Mouse (Mus musculus): ENCODE measurements at regions not wholly inside any gene's neighbourhood (a gene's known extent, or its start where the extent isn't known, plus 50 kb on each side); places are given as distances from the start of the nearest gene placed in this dataset.

- H3K4me3 ChIP-seq (ENCODE audit: control insufficient read depth in 1 of 2, insufficient read depth in 1 of 2, low read depth in 2 of 2, low read length in 2 of 2), result no peak overlapping the region
- H3K9me3 ChIP-seq (replicated peaks; ENCODE audit: insufficient read depth, low read length), result no peaks in the 10 kb centered on the region
- H3K27me3 ChIP-seq (ENCODE audit: control insufficient read depth in 1 of 2, insufficient read depth in 2 of 2, low read length in 2 of 2), result peaks cover 2 to 8% of the 10 kb centered on the region in 2 experiments
- H3K79me2 ChIP-seq (ENCODE audit: control insufficient read depth, insufficient read depth, low read length, poor library complexity), result no peaks in the 10 kb centered on the region
- H3K27ac ChIP-seq (ENCODE audit: control insufficient read depth, low read depth, low read length), result no peak overlapping the region
- peaks cover 0 to 3% of the 10 kb centered on the region in 2 experiments; a peak in 2 of 4 replicates for H3K36me3 ChIP-seq (ENCODE audit: control insufficient read depth in 1 of 2, insufficient read depth in 2 of 2, low read length in 2 of 2)
- no peak for DNase-seq (ENCODE audit: low read depth, low spot score)
- TF ChIP-seq ETS1 (IDR thresholded peaks at IDR 0.05; ENCODE audit: low read depth, low read length), result no peak
- no peak for TF ChIP-seq E2F4 (IDR thresholded peaks at IDR 0.05; ENCODE audit: borderline replicate concordance, low read depth, low read length)
- no peak for TF ChIP-seq TCF12 (IDR thresholded peaks at IDR 0.05; ENCODE audit: low read depth, low read length)
- TF ChIP-seq CHD2 (IDR thresholded peaks at IDR 0.05; ENCODE audit: low read length), result no peak
- TF ChIP-seq MAX (IDR thresholded peaks at IDR 0.05; ENCODE audit: low read length), result no peak
- no peak for TF ChIP-seq MYC (IDR thresholded peaks at IDR 0.05; ENCODE audit: low read depth, low read length)
- TF ChIP-seq ZC3H11A (IDR thresholded peaks at IDR 0.05; ENCODE audit: low read depth, low read length), result no peak
- no peak for TF ChIP-seq ZKSCAN1 (IDR thresholded peaks at IDR 0.05; ENCODE audit: low read depth, low read length)
- TF ChIP-seq SMC3 (IDR thresholded peaks at IDR 0.05; ENCODE audit: low read depth, low read length), result no peak
- TF ChIP-seq EP300 (IDR thresholded peaks at IDR 0.05; ENCODE audit: low read depth in 1 of 2, low read length in 2 of 2), result no peak
- TF ChIP-seq GATA1 (IDR thresholded peaks at IDR 0.05; ENCODE audit: low read depth, low read length), result no peak
- TF ChIP-seq GABPA (IDR thresholded peaks at IDR 0.05; ENCODE audit: low read depth, low read length), result no peak
- TF ChIP-seq BHLHE40 (IDR thresholded peaks at IDR 0.05; ENCODE audit: borderline replicate concordance, low read depth, low read length), result no peak
- TF ChIP-seq TAL1 (IDR thresholded peaks at IDR 0.05; ENCODE audit: low read length), result no peak
- no peak for TF ChIP-seq KAT2A (conservative IDR thresholded peaks at IDR 0.05; ENCODE audit: low read depth, low read length)
- TF ChIP-seq RCOR1 (IDR thresholded peaks at IDR 0.05; ENCODE audit: low read depth, low read length), result no peak
- peaks cover 0 to 3% of the 10 kb centered on the region in 2 experiments; a peak in 1 of 4 replicates for H3K4me1 ChIP-seq (ENCODE audit: control insufficient read depth in 1 of 2, insufficient read depth in 2 of 2, low read length in 2 of 2)
- H3K9ac ChIP-seq (ENCODE audit: control insufficient read depth, low read depth, low read length, poor library complexity, severe bottlenecking), result no peak overlapping the region
Measured at GRCm38 (mm10) chr2:72620182-72620652, 144.3 kb downstream of the Cdca7 start.

GRCm38 (mm10) chr2:72627915-72628314, 152.0 kb downstream of the Cdca7 start:
- no peaks in the 10 kb centered on the region for H3K79me2 ChIP-seq (ENCODE audit: control insufficient read depth, insufficient read depth, low read length, poor library complexity)
- DNase-seq (ENCODE audit: low read depth, low spot score), result no peak
- H3K27ac ChIP-seq (ENCODE audit: control insufficient read depth, low read depth, low read length), result no peak overlapping the region
- H3K27me3 ChIP-seq (ENCODE audit: control insufficient read depth in 1 of 2, insufficient read depth in 2 of 2, low read length in 2 of 2), result peaks cover 2 to 10% of the 10 kb centered on the region in 2 experiments; a peak in 3 of 4 replicates
- no peaks in the 10 kb centered on the region for H3K4me1 ChIP-seq (ENCODE audit: control insufficient read depth in 1 of 2, insufficient read depth in 2 of 2, low read length in 2 of 2)
- H3K9ac ChIP-seq (ENCODE audit: control insufficient read depth, low read depth, low read length, poor library complexity, severe bottlenecking), result no peak overlapping the region
- H3K4me3 ChIP-seq (ENCODE audit: control insufficient read depth in 1 of 2, insufficient read depth in 1 of 2, low read depth in 2 of 2, low read length in 2 of 2), result no peak overlapping the region
- H3K9me3 ChIP-seq (replicated peaks; ENCODE audit: insufficient read depth, low read length), result no peaks in the 10 kb centered on the region
- TF ChIP-seq CHD1 (IDR thresholded peaks at IDR 0.05; ENCODE audit: low read depth, low read length) (no peak), KAT2A (conservative IDR thresholded peaks at IDR 0.05; ENCODE audit: low read depth, low read length) (no peak), CTCF (IDR thresholded peaks at IDR 0.05 in 2 of 3, conservative IDR thresholded peaks at IDR 0.05 in 1 of 3; ENCODE audit: control insufficient read depth in 1 of 3, insufficient read depth in 1 of 3, low read depth in 2 of 3, low read length in 3 of 3, poor library complexity in 1 of 3, severe bottlenecking in 1 of 3) (no peak), UBTF (IDR thresholded peaks at IDR 0.05; ENCODE audit: borderline replicate concordance, insufficient read depth, low read depth, low read length) (no peak), EP300 (IDR thresholded peaks at IDR 0.05; ENCODE audit: low read depth in 1 of 2, low read length in 2 of 2) (no peak), USF2 (IDR thresholded peaks at IDR 0.05; ENCODE audit: borderline replicate concordance in 1 of 2, insufficient read depth in 1 of 2, low read depth in 1 of 2, low read length in 2 of 2) (no peak), MYB (IDR thresholded peaks at IDR 0.05; ENCODE audit: low read depth, low read length) (no peak), POLR2AphosphoS5 (IDR thresholded peaks at IDR 0.05; ENCODE audit: borderline replicate concordance, low read depth, low read length) (no peak), MAZ (IDR thresholded peaks at IDR 0.05; ENCODE audit: low read depth, low read length) (no peak), NRF1 (IDR thresholded peaks at IDR 0.05; ENCODE audit: insufficient read depth, low read depth, low read length, poor library complexity, severe bottlenecking) (no peak)
- no peaks in the 10 kb centered on the region for H3K36me3 ChIP-seq (ENCODE audit: control insufficient read depth in 1 of 2, insufficient read depth in 2 of 2, low read length in 2 of 2)

Measured in MEL (cell line).